Mouse (Mus musculus): ENCODE data around the gene Gm4969.

DNA sequence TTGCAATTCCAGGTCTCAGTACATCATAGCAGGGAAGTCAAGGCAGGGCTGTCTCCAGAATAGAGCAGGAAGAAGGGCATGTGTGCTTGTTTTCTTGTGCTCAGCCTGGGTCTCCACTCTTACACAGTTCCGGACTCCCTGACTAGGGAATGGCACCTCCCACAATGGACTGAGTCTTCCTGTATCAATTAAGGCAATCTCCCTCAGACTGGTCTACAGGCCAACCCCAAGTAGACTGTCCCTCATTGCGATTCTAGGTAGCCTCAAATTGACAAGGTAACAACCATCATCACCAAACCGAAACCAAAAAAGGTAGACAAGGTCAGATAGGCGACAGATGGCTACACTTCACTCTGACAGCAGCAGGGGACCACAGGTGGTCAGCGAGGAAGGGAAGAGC is 42.9 kb downstream of the Gm4969 start:
- TF ChIP-seq CTCF (conservative IDR thresholded peaks at IDR 0.05; ENCODE audit: low read length): no peak
- TF ChIP-seq POU5F1 (IDR thresholded peaks at IDR 0.05; ENCODE audit: borderline replicate concordance, low read length): no peak
- no peak for TF ChIP-seq NANOG (IDR thresholded peaks at IDR 0.05; ENCODE audit: borderline replicate concordance, low read length)
